Mouse (Mus musculus) cerebellum, adult 11 months (tissue): ENCODE data around the gene Smc6.

ENCODE experiments used
- DNase-seq: peaks from one replicate; pipeline ENCODE4 v3.0.0; 2022

The Smc6 gene

GRCm38 (mm10) chr12:11265382-11266281 is at the start of gene Smc6, which contains the start of gene Gen1:
Smc6 (plus strand) TSS chr12:11265886.
Gen1 (minus strand) TSS chr12:11265801.
- peak; percentile 92 for DNase-seq

- no peak for DNase-seq
These were observed 49.2 kb upstream of the Smc6 start for GRCm38 (mm10) chr12:11216454-11216853.

GRCm38 (mm10) chr12:11217726-11218250 is 47.9 kb upstream of the Smc6 start:
- DNase-seq, result no peak

DNA sequence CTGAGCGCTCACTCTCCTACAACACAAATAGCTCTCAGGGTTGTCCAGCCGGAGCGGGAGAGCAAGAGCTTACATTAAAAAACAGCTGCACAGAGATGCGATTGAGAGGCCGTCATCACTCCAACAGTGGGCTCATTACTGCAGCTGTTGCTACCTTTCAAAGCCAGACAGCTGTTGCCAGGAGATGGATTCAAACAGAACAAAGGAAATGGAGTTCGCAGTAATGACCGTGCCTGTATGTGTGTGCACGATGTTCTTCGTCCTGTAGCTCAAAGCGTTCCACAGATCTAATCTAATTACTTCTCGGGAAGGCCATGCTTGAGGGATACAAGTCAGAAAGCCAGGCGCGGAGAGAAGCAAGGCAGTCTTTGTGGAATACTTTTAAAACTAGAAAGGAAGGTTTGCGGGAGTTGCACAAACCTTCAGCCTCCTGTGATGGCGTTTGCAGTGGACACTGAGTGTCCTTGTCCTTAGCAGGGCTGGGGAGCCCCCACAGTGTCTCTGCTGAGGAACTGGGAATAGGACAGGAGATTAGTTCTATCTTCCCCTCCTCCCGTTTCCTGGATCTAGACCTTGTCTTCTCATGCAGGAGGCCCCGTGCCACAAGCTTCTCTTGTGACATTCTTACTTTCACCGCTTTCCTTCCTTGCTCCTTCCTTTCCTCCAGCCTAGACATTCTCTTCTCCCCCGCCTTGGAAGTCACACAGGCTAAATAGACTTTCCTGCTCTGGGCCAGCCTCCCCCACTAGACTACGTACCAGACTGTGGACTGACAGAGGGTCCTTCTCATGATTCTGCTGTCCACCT is 44.0 kb upstream of the Smc6 start:
- DNase-seq, result no peak

GRCm38 (mm10) chr12:11222566-11222965 is 43.1 kb upstream of the Smc6 start:
- no peak for DNase-seq

- no peak for DNase-seq
These were observed 42.6 kb upstream of the Smc6 start for GRCm38 (mm10) chr12:11223090-11223489.

- no peak for DNase-seq
These were observed 41.0 kb upstream of the Smc6 start for GRCm38 (mm10) chr12:11224722-11225121.

GRCm38 (mm10) chr12:11226123-11226522 is 39.6 kb upstream of the Smc6 start:
- no peak for DNase-seq

DNA sequence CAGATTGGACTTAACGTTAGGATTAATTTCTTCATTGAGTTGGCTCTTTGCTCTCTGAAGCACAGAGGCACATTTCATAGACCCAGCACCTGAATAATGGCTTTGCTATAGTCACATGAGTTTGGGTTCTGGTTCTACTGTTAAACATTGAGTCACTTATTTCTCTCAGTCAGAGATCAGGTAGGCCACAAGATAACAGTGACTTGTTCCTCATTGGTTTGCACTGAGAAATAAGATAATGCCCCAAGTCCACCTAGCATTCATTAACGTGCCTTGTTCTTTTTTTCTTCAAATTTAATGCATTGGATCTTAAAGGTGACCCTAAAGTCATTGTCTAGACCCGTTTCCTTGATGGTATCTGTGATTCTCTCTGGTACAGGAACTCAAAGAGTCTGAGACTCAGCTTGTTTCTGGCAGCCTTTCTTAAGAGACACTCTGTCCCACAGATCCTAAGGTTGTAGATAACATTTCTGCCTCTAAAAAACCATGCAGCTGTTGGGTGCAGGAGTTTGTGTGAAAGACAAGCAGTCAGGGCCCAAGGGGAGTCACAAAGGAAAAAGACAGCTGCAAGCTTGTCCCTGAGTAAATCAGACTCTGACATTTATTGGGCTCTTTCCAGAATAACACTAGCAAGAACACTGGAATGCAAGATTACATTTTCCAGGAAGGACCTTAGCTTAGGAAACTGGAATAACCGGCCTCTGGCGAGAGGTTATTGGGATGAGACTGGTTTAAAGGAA is 39.0 kb upstream of the Smc6 start:
- no peak for DNase-seq

GRCm38 (mm10) chr12:11230267-11230666 is 35.4 kb upstream of the Smc6 start:
- DNase-seq, result no peak

DNA sequence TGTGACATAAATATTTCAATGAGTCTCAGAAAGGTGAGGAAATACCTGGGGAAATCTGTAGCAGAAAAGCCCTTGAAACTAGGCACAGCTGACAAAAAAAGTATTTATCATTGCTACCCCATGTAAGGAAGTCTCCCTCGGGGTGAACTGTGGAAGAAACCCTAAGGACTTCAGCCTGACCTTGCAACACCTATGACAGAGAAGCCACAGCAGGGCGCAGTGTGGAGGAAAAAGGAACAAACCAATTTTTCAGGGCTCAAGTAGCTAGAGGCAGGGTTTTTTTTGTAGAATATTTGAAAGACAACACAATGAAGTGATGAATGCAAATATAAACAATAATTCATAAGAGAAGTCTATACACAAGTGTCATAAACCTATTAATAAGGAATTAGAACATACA is 29.7 kb upstream of the Smc6 start:
- no peak for DNase-seq

GRCm38 (mm10) chr12:11247460-11247859 is 18.2 kb upstream of the Smc6 start:
- no peak for DNase-seq

GRCm38 (mm10) chr12:11250322-11250721 is 15.4 kb upstream of the Smc6 start:
- DNase-seq, result no peak

GRCm38 (mm10) chr12:11264895-11265294 is 791 bp upstream of the Smc6 start:
- DNase-seq, result no peak

GRCm38 (mm10) chr12:11266282-11266985 is 748 bp downstream of the Smc6 start:
- DNase-seq, result no peak

GRCm38 (mm10) chr12:11267030-11267429 is 1.3 kb downstream of the Smc6 start:
- DNase-seq, result no peak

GRCm38 (mm10) chr12:11272568-11272967 is 6.9 kb downstream of the Smc6 start:
- DNase-seq, result no peak

DNA sequence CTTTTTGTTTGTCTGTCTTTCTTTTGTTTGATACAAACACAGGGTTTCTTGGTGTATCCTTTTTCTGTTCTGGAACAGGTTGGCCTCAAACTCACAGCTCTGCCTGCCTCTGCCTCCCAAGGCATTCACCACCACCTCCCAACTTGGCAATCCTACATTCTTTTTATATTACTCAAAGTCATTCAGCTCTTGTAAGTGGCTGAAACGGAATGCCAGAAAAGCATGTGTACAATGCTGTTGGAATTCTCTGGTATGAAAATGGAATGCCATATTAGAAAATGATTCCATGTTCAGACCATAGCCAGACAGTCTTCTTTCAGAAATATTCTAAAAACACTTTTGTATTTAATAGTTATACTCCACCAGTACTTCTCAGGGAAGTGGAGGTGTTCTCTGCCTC is 7.5 kb downstream of the Smc6 start:
- no peak for DNase-seq

GRCm38 (mm10) chr12:11276632-11277031 is 10.9 kb downstream of the Smc6 start:
- no peak for DNase-seq

- no peak for DNase-seq
These were observed 11.5 kb downstream of the Smc6 start for GRCm38 (mm10) chr12:11277207-11277606.

DNA sequence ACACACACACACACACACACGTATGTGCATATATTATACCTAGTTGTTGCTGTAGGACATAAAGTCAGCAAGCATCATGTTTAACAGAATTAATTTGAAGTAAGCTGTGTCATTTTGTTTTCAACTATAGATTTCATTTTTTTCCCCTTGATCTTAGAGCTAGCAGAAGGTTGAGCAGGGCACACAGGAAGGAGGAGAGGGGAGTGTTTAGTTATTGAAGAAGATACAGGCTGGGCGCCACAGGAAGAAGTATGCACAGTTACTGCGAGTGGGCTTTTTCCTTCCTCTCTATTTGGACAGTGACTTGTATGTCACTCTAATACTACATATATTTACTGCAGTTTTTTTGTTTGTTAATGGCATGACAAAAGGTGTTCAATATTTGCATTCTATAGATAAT is 14.2 kb downstream of the Smc6 start:
- no peak for DNase-seq

- DNase-seq, result no peak
These were observed 15.9 kb downstream of the Smc6 start for GRCm38 (mm10) chr12:11281584-11281983.
